Mouse (Mus musculus) stomach, postnatal 0 days (tissue): ENCODE results near the gene Cpeb1. TPM values are rescaled to one million over a fixed set of nuclear protein-coding genes. Genes with fewer than 3 reads are reported as not detected.

Experiments
- ATAC-seq: fragments of 200-750 bp; cut with Nextera tagmentation; 2 replicates; pipeline ENCODE4 v1.8.0; 2017; ENCODE audit not compliant: low FRiP score, low TSS enrichment
- DNase-seq: peaks from one replicate; pipeline ENCODE4 v3.0.0-alpha.2; 2016; ENCODE audit warnings: low spot score
- H3K27ac ChIP-seq: fragments of 300-500 bp; sonication (generic); replicated peaks from 2 replicates; pipeline ENCODE4 v1.5.1; 2014; ENCODE audit warnings: mild to moderate bottlenecking, control low read depth
- H3K27me3 ChIP-seq: fragments of 300-500 bp; sonication (generic); 2 replicates; pipeline ENCODE4 v1.6.1; 2014; ENCODE audit warnings: low read length; ENCODE audit not compliant: control insufficient read depth, insufficient read depth
- H3K36me3 ChIP-seq: fragments of 300-500 bp; sonication (generic); 2 replicates; pipeline ENCODE4 v1.6.1; 2014; ENCODE audit warnings: low read length, mixed read lengths; ENCODE audit not compliant: control insufficient read depth, insufficient read depth
- H3K4me1 ChIP-seq: fragments of 300-500 bp; sonication (generic); replicated peaks from 2 replicates; pipeline ENCODE4 v1.6.1; 2014; ENCODE audit warnings: antibody characterized with exemption; ENCODE audit not compliant: control insufficient read depth, insufficient read depth
- H3K4me2 ChIP-seq: fragments of 300-500 bp; sonication (generic); replicated peaks from 2 replicates; pipeline ENCODE4 v1.6.1; 2014; ENCODE audit warnings: low read depth, mild to moderate bottlenecking, control low read depth, moderate library complexity
- H3K4me3 ChIP-seq: fragments of 300-500 bp; sonication (generic); 2 replicates; pipeline ENCODE4 v1.5.1; 2014; ENCODE audit warnings: low read depth, low read length, control low read depth
- H3K9ac ChIP-seq: fragments of 300-500 bp; sonication (generic); 2 replicates; pipeline ENCODE4 v1.6.1; 2014; ENCODE audit warnings: mild to moderate bottlenecking, low read length, control low read depth, mixed read lengths
- H3K9me3 ChIP-seq: fragments of 300-500 bp; sonication (generic); 2 replicates; pipeline ENCODE4 v1.6.1; 2016; ENCODE audit warnings: low read length; ENCODE audit not compliant: control insufficient read depth
- CTCF ChIP-seq: IDR thresholded peaks from 2 replicates; pipeline ENCODE4 v1.5.1; 2016; ENCODE audit warnings: antibody characterized with exemption, low read depth, mild to moderate bottlenecking, moderate library complexity
- EP300 ChIP-seq: optimal IDR thresholded peaks from 2 replicates; pipeline ENCODE3; 2016; ENCODE audit warnings: antibody characterized with exemption
- WGBS: fragments of 180-500 bp; shearing (Covaris S2); extraction: QIAGEN DNeasy Blood & Tissue Kit; methylation state at CpG from one replicate; pipeline ENCODE4 v1.1.7; 2014; 5-methylcytosine and 5-hydroxymethylcytosine counted together
- polyA plus RNA-seq: library from polyadenylated mRNA; unstranded; fragments of >200 nt; fragmentation: Nextera tagmentation; extraction: Ambion mirVana; gene quantifications from 2 replicates; pipeline ENCODE4 v1.2.1, GENCODE M21; 2015

Cpeb1 gene
- polyA plus RNA-seq, 1 experiment from 2014 or later: 1.2 TPM

DNA sequence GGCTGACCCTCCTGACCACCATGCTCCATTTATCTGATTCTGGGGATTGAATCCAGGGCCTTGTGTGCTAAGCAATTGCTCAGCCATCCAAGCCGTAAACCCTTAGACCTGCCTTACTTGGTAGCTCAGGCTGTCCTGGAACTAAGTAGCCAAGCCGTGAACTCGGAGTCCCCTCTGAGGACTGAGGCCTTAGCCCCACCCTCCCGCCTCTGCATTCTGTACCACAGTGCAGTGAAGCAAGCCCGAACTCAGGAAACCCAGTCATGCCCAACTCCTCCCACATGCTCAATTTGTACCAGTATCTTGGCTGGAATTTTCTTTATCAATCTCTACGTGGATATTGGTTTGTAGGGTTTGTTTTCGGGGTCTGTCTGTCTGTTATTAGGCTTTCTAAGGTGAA is 123.4 kb downstream of the Cpeb1 start:
- 85% methylated on average over 7 of the region's 7 CpGs for WGBS
- TF ChIP-seq CTCF (no peak), EP300 (no peak)
- H3K4me2 ChIP-seq: no peak overlapping the region

DNA sequence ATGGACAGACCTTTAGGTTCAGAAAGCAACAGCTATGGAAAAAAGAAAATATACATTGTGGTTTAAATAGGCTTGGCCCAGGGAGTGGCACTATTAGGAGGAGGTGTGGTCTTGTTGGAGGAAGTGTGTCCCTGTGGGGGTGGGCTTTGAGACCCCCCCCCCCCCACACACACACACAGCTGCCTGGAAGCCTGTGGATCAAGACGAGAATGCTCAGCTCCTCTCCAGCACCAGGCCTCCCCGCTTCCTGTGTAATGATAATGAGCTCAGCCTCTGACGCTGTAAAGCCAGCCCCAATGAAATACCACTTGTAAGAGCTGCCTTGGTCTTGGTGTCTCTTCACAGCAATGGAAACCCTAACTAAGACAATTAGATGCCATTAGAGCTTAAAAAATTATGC is 124.5 kb downstream of the Cpeb1 start:
- 33% methylated on average over 3 of the region's 3 CpGs for WGBS
- no peak for ATAC-seq

More for the DNA sequence above, 123.4 kb downstream of the Cpeb1 start:
- Histone ChIP-seq H3K9me3 (no peaks in the 10 kb centered on the region), H3K4me1 (no peaks in the 10 kb centered on the region), H3K9ac (no peak overlapping the region), H3K27me3 (no peaks in the 10 kb centered on the region), H3K36me3 (peaks cover 3% of the 10 kb centered on the region; the same call in 1 of the 2 replicates), H3K4me3 (no peak overlapping the region), H3K27ac (no peak overlapping the region)
- DNase-seq (no peak), ATAC-seq (no peak)

DNA sequence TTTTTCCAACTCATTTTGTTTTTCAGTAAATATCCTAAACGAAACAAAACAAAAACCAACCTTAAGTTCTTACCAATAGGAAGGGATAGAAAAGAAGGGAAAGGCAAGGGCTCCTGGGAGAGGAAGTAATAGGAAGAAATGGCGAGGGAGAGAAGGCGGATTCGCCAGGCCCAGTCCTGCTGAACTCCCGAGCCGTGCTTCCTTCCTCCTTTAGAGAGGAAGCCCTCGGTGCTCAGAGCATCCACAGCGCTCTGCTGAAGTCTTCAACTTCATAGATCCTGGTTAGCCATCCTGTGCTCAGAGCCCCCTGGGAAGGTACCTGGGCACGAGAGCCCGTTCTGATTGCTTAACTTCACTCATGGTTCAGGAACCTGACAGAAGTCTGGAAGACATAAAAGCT is 127.6 kb downstream of the Cpeb1 start:
- WGBS: 82% methylated on average over 10 of the region's 10 CpGs
- Histone ChIP-seq H3K4me2 (no peak overlapping the region), H3K36me3 (no peaks in the 10 kb centered on the region), H3K27me3 (no peaks in the 10 kb centered on the region), H3K4me1 (no peaks in the 10 kb centered on the region), H3K4me3 (no peak overlapping the region), H3K9ac (no peak overlapping the region), H3K9me3 (no peaks in the 10 kb centered on the region), H3K27ac (no peak overlapping the region)
- TF ChIP-seq EP300: no peak
- TF ChIP-seq CTCF: no peak
- ATAC-seq (no peak), DNase-seq (no peak)

More for the DNA sequence above, 124.5 kb downstream of the Cpeb1 start:
- Histone ChIP-seq H3K27ac (no peak overlapping the region), H3K9ac (no peak overlapping the region), H3K36me3 (no peaks in the 10 kb centered on the region), H3K27me3 (no peaks in the 10 kb centered on the region), H3K4me1 (no peaks in the 10 kb centered on the region), H3K9me3 (no peaks in the 10 kb centered on the region), H3K4me3 (no peak overlapping the region), H3K4me2 (no peak overlapping the region)
- TF ChIP-seq EP300 (no peak), CTCF (no peak)
- no peak for DNase-seq

DNA sequence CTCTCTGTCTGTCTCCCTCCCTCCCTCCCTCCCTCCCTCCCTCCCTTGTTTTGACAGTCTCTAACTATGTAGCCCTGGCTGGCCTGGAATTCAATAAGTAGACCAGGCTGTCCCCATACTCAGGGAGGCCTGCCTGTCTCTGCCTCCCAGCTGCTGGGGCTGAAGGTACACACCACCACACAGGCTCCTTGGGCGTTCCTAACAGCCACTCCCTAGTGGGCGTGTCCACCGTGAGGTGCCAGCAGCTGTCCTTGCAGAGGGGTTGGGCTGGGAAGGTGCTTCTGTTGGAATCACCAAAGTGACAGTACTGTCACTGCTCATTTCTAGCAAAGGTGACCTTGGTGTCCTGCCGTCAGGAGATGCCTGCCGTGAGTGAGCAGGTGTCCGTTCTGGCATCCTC is 128.4 kb downstream of the Cpeb1 start:
- Histone ChIP-seq H3K27ac (no peak overlapping the region), H3K4me3 (no peak overlapping the region), H3K4me1 (no peaks in the 10 kb centered on the region), H3K9me3 (no peaks in the 10 kb centered on the region), H3K36me3 (no peaks in the 10 kb centered on the region), H3K9ac (no peak overlapping the region), H3K27me3 (no peaks in the 10 kb centered on the region), H3K4me2 (no peak overlapping the region)
- DNase-seq (no peak), ATAC-seq (0 out of 2 replicates have a peak, but pooled peaks have one; percentile 25)
- 82% methylated on average over 6 of the region's 6 CpGs for WGBS
- no peak for TF ChIP-seq CTCF
- no peak for TF ChIP-seq EP300

DNA sequence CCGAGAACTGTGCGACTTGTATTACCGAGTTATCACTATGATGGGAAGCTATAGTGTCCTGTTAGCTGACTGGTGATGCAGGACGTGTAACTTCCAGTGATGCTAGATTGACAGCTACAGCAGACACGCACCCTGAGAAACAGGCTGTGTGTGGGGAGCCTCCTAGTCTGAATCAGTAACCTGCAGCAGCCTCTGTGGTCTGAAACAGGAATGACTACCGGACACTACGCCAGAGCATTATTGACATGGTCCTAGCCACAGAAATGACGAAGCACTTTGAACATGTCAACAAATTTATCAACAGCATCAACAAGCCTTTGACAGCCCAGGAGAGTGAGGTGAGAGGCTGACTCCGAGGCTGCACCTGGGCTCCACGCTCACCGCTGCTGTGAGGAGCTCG is 129.2 kb downstream of the Cpeb1 start:
- H3K9me3 ChIP-seq: no peaks in the 10 kb centered on the region
- H3K4me3 ChIP-seq: no peak overlapping the region
- 66% methylated on average over 12 of the region's 12 CpGs for WGBS
- no peak for DNase-seq
- TF ChIP-seq CTCF: no peak
- no peak for TF ChIP-seq EP300
- no peak overlapping the region for H3K27ac ChIP-seq
- H3K9ac ChIP-seq: no peak overlapping the region
- H3K4me1 ChIP-seq: no peaks in the 10 kb centered on the region
- peaks cover under 1% of the 10 kb centered on the region; the same call in 1 of the 2 replicates for H3K36me3 ChIP-seq
- ATAC-seq: peak; percentile 74
- H3K27me3 ChIP-seq: no peaks in the 10 kb centered on the region
- H3K4me2 ChIP-seq: no peak overlapping the region

DNA sequence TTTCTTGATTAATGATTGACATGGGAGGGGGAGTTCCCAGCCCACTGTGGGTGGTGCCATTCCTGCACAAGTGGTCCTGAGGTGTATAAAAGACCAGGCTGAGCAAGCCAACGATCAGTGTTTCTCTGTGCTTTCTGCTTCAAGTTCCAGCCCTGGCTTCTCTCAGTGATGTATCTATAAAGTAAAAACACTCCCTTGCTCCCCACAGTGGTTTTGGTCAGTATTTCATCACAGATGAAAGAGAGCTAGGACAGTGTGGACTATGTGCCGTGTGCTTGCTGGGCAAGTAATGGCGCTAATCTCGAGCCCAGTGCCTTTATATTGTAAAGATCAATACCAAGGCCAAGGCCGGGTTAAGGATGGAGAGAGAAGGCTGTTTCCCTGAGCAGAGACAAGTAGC is 133.5 kb downstream of the Cpeb1 start:
- H3K9me3 ChIP-seq: no peaks in the 10 kb centered on the region
- no peak overlapping the region for H3K9ac ChIP-seq
- peaks cover 5% of the 10 kb centered on the region; the same call in 1 of the 2 replicates for H3K36me3 ChIP-seq
- TF ChIP-seq CTCF: peak; percentile 63
- no peak for TF ChIP-seq EP300
- WGBS: 77% methylated on average over 5 of the region's 5 CpGs
- peak; percentile 41; the same call in 1 of the 2 replicates for ATAC-seq
- no peak overlapping the region for H3K4me3 ChIP-seq
- H3K27ac ChIP-seq: no peak overlapping the region
- no peak overlapping the region for H3K4me2 ChIP-seq
- DNase-seq: no peak
- H3K27me3 ChIP-seq: no peaks in the 10 kb centered on the region
- no peaks in the 10 kb centered on the region for H3K4me1 ChIP-seq
